ENCODE assay signal across 8 mouse cellular contexts in the genomic region with DNA sequence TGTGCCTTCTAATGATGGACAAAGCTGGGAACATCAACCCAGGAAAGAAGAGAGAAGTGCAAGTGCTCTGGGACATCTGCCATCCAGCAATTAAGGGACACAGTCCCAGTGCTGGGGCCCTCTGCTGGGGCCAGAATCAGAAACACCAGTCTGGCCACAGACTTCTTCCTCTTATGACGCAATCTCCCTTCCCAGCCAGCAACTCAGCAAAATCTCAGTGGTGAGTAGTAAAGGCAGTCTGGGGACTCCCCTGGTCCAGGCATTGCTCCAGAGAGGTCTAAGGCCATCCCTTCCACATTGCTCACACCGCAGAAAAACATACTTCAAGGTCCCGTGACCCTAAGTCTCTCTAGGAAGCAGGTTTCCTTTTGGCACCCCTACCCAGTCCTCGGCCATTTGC. TPM values are rescaled to one million over a fixed set of nuclear protein-coding genes. Genes with fewer than 3 reads are reported as not detected.
DNase-seq lines count a peak whose midpoint lies in the region; ATAC-seq and TF ChIP-seq lines count a peak whose summit lies in the region.

No protein-coding gene starts in this region.

- TF ChIP-seq CTCF in cerebellum, adult 2 months (IDR thresholded peaks at IDR 0.05; ENCODE audit: borderline replicate concordance, insufficient read depth, low read depth, low read length) = no peak

- H3K9me3 ChIP-seq in intestine, embryonic 14.5 days (ENCODE audit: control insufficient read depth, low read length) = no peaks in the 10 kb centered on the region
- H3K9me3 ChIP-seq in liver, embryonic 15.5 days (replicated peaks) = no peaks in the 10 kb centered on the region
- H3K9me3 ChIP-seq in neural tube, embryonic 13.5 days = no peaks in the 10 kb centered on the region

- H3K27me3 ChIP-seq in cerebellum, adult 2 months (ENCODE audit: control insufficient read depth, insufficient read depth, low read length) = no peaks in the 10 kb centered on the region
- H3K27me3 ChIP-seq in intestine, embryonic 14.5 days (replicated peaks; ENCODE audit: control insufficient read depth, insufficient read depth, low read length) = no peaks in the 10 kb centered on the region
- H3K27me3 ChIP-seq in liver, embryonic 15.5 days = no peaks in the 10 kb centered on the region
- no peaks in the 10 kb centered on the region for H3K27me3 ChIP-seq in neural tube, embryonic 13.5 days

- peak in 1 of 2 experiments; percentile 13 for DNase-seq in cerebellum, adult 2 months
- DNase-seq in cerebellum, postnatal 36 days = no peak
- DNase-seq in adipocyte (ENCODE audit: low spot score) = peak; percentile 98
- DNase-seq in gastrocnemius, postnatal 25 days = peak; percentile 41
- no peak for DNase-seq in intestine, embryonic 14.5 days (ENCODE audit: low spot score)
- no peak for DNase-seq in thymus, postnatal 14 days

- H3K4me2 ChIP-seq in intestine, embryonic 14.5 days (ENCODE audit: low read length) = peak overlapping the region; percentile 68
- peak overlapping the region; percentile 78 for H3K4me2 ChIP-seq in liver, embryonic 15.5 days
- peak overlapping the region; percentile 84 for H3K4me2 ChIP-seq in neural tube, embryonic 13.5 days

- WGBS in cerebellum, adult 2 months = 56% methylated on average over 4 of the region's 4 CpGs
- 67% methylated on average over 4 of the region's 4 CpGs for WGBS in intestine, embryonic 14.5 days
- WGBS in liver, embryonic 15.5 days (ENCODE audit: insufficient replicate concordance) = 39% methylated on average over 4 of the region's 4 CpGs
- WGBS in neural tube, embryonic 13.5 days = 72% methylated on average over 4 of the region's 4 CpGs

- peaks cover 8% of the 10 kb centered on the region for H3K36me3 ChIP-seq in intestine, embryonic 14.5 days (ENCODE audit: control insufficient read depth, insufficient read depth, low read length)
- H3K36me3 ChIP-seq in liver, embryonic 15.5 days (replicated peaks) = 0 out of 2 replicates have a peak, but pooled peaks cover 4% of the 10 kb centered on the region
- H3K36me3 ChIP-seq in neural tube, embryonic 13.5 days = peaks cover 11% of the 10 kb centered on the region

- H3K27ac ChIP-seq in cerebellum, adult 2 months (ENCODE audit: insufficient read depth, low read length) = no peak overlapping the region
- no peak overlapping the region for H3K27ac ChIP-seq in intestine, embryonic 14.5 days (ENCODE audit: low read depth)
- H3K27ac ChIP-seq in liver, embryonic 15.5 days (replicated peaks) = peak overlapping the region; percentile 67
- H3K27ac ChIP-seq in neural tube, embryonic 13.5 days (replicated peaks) = no peak overlapping the region

- H3K9ac ChIP-seq in intestine, embryonic 14.5 days (ENCODE audit: low read length) = no peak overlapping the region
- peak overlapping the region; percentile 54; the same call in 1 of the 2 replicates for H3K9ac ChIP-seq in liver, embryonic 15.5 days
- H3K9ac ChIP-seq in neural tube, embryonic 13.5 days = peak overlapping the region; percentile 81

- peak overlapping the region; percentile 84 for H3K4me3 ChIP-seq in cerebellum, adult 2 months (replicated peaks; ENCODE audit: insufficient read depth, low read depth, low read length)
- H3K4me3 ChIP-seq in intestine, embryonic 14.5 days (ENCODE audit: low read depth, low read length) = peak overlapping the region; percentile 63; the same call in 1 of the 2 replicates
- H3K4me3 ChIP-seq in liver, embryonic 15.5 days (replicated peaks) = peak overlapping the region; percentile 65
- H3K4me3 ChIP-seq in neural tube, embryonic 13.5 days = peak overlapping the region; percentile 75

- TF ChIP-seq POLR2A in cerebellum, adult 2 months (IDR thresholded peaks at IDR 0.05; ENCODE audit: borderline replicate concordance, insufficient read depth, low read length) = no peak

- peaks cover 6% of the 10 kb centered on the region; the same call in 1 of the 2 replicates for H3K4me1 ChIP-seq in cerebellum, adult 2 months (ENCODE audit: control insufficient read depth, insufficient read depth, low read length)
- H3K4me1 ChIP-seq in intestine, embryonic 14.5 days (replicated peaks; ENCODE audit: control insufficient read depth, insufficient read depth, low read length) = peaks cover 9% of the 10 kb centered on the region
- H3K4me1 ChIP-seq in liver, embryonic 15.5 days (replicated peaks) = peaks cover 21% of the 10 kb centered on the region
- H3K4me1 ChIP-seq in neural tube, embryonic 13.5 days (replicated peaks) = peaks cover 13% of the 10 kb centered on the region

- no peak for ATAC-seq in intestine, embryonic 14.5 days (replicated peaks; ENCODE audit: low FRiP score, low TSS enrichment, low read depth)
- peak; percentile 40 for ATAC-seq in liver, embryonic 15.5 days (ENCODE audit: insufficient read depth)
- no peak for ATAC-seq in neural tube, embryonic 13.5 days (ENCODE audit: low read depth)

RNA-seq across cellular contexts. Expression of a gene that starts 1.0 kb away (rescaled TPM):
- 25.4 and 26.4 TPM in 2 replicates for polyA plus RNA-seq in cerebellum, adult 2 months (2012; rRNA removed)
- total RNA-seq in gastrocnemius, postnatal 25 days (2021) = 1 to 10 TPM; 4.5 to 5.5 TPM
- polyA plus RNA-seq in intestine, embryonic 14.5 days (2014; fragmentation: Nextera tagmentation; extraction: Ambion mirVana) = 17.2 and 17.5 TPM in 2 replicates
- polyA plus RNA-seq in liver, embryonic 15.5 days (2015; fragmentation: Nextera tagmentation; extraction: Ambion mirVana) = 8.0 and 8.2 TPM in 2 replicates
- 22.0 and 22.5 TPM in 2 replicates for polyA plus RNA-seq in neural tube, embryonic 13.5 days (2015; fragmentation: Nextera tagmentation; extraction: Ambion mirVana)

RNA-seq across cellular contexts. Expression of a gene that starts 27.1 kb away (rescaled TPM):
- 85.5 and 90.8 TPM in 2 replicates for polyA plus RNA-seq in cerebellum, adult 2 months (2012; rRNA removed)
- 10 to 100 TPM; 85.4 to 87.5 TPM for total RNA-seq in gastrocnemius, postnatal 25 days (2021)
- 355 and 369 TPM in 2 replicates for polyA plus RNA-seq in intestine, embryonic 14.5 days (2014; fragmentation: Nextera tagmentation; extraction: Ambion mirVana)
- polyA plus RNA-seq in liver, embryonic 15.5 days (2015; fragmentation: Nextera tagmentation; extraction: Ambion mirVana) = 164 and 202 TPM in 2 replicates
- 284 and 330 TPM in 2 replicates for polyA plus RNA-seq in neural tube, embryonic 13.5 days (2015; fragmentation: Nextera tagmentation; extraction: Ambion mirVana)

RNA-seq across cellular contexts. Expression of a gene that starts 36.1 kb away (rescaled TPM):
- polyA plus RNA-seq in cerebellum, adult 2 months (2012; rRNA removed) = 285 and 286 TPM in 2 replicates
- total RNA-seq in gastrocnemius, postnatal 25 days (2021) = 100 to 1,000 TPM; 441 to 462 TPM
- polyA plus RNA-seq in intestine, embryonic 14.5 days (2014; fragmentation: Nextera tagmentation; extraction: Ambion mirVana) = 84.7 and 85.2 TPM in 2 replicates
- polyA plus RNA-seq in liver, embryonic 15.5 days (2015; fragmentation: Nextera tagmentation; extraction: Ambion mirVana) = 223 and 238 TPM in 2 replicates
- polyA plus RNA-seq in neural tube, embryonic 13.5 days (2015; fragmentation: Nextera tagmentation; extraction: Ambion mirVana) = 196 and 201 TPM in 2 replicates

RNA-seq across cellular contexts. Expression of a gene that starts 45.0 kb away (rescaled TPM):
- 64.8 and 74.9 TPM in 2 replicates for polyA plus RNA-seq in cerebellum, adult 2 months (2012; rRNA removed)
- total RNA-seq in gastrocnemius, postnatal 25 days (2021) = 10 to 100 TPM; 61.6 to 63.3 TPM
- 98.5 and 132 TPM in 2 replicates for polyA plus RNA-seq in intestine, embryonic 14.5 days (2014; fragmentation: Nextera tagmentation; extraction: Ambion mirVana)
- 27.4 TPM in 2 replicates for polyA plus RNA-seq in liver, embryonic 15.5 days (2015; fragmentation: Nextera tagmentation; extraction: Ambion mirVana)
- polyA plus RNA-seq in neural tube, embryonic 13.5 days (2015; fragmentation: Nextera tagmentation; extraction: Ambion mirVana) = 42.9 and 43.9 TPM in 2 replicates

Comparison
In these comparisons a context has a peak if more than half of its experiments do, and no peak if none do; other contexts are left out.
1. DNase-seq: peak in adipocyte (single experiment) and gastrocnemius, postnatal 25 days (single experiment); none in cerebellum, postnatal 36 days (0 of 2), intestine, embryonic 14.5 days (single experiment) and thymus, postnatal 14 days (single experiment).
2. Peak in every context shown above with its lines, with median percentiles within 50 percentile points of each other: H3K4me3 ChIP-seq and H3K4me2 ChIP-seq.